Mouse (Mus musculus) heart, postnatal 4 days (tissue): ENCODE measurements at regions not wholly inside any gene's neighbourhood (a gene's known extent, or its start where the extent isn't known, plus 50 kb on each side); places are given as distances from the start of the nearest gene placed in this dataset.

Source experiments
- DNase-seq: peaks from one replicate; pipeline ENCODE4 v3.0.0; 2021

- peak; percentile 5 for DNase-seq
Measured at GRCm38 (mm10) chr1:26909926-26910665, 222.8 kb upstream of the 4931408C20Rik start.

GRCm38 (mm10) chr1:26902306-26902705 lies 215.0 kb upstream of the 4931408C20Rik start:
- no peak for DNase-seq

- no peak for DNase-seq
Measured at GRCm38 (mm10) chr1:26857433-26857832, 170.2 kb upstream of the 4931408C20Rik start.

- DNase-seq: no peak
Measured at GRCm38 (mm10) chr1:26853802-26854201, 166.5 kb upstream of the 4931408C20Rik start.

- DNase-seq: no peak
Measured at GRCm38 (mm10) chr1:26809259-26809658, 122.0 kb upstream of the 4931408C20Rik start.

GRCm38 (mm10) chr1:26765076-26765475 lies 77.8 kb upstream of the 4931408C20Rik start:
- no peak for DNase-seq
